Mouse (Mus musculus): ENCODE measurements around the gene Zswim8.

The Zswim8 gene

DNA sequence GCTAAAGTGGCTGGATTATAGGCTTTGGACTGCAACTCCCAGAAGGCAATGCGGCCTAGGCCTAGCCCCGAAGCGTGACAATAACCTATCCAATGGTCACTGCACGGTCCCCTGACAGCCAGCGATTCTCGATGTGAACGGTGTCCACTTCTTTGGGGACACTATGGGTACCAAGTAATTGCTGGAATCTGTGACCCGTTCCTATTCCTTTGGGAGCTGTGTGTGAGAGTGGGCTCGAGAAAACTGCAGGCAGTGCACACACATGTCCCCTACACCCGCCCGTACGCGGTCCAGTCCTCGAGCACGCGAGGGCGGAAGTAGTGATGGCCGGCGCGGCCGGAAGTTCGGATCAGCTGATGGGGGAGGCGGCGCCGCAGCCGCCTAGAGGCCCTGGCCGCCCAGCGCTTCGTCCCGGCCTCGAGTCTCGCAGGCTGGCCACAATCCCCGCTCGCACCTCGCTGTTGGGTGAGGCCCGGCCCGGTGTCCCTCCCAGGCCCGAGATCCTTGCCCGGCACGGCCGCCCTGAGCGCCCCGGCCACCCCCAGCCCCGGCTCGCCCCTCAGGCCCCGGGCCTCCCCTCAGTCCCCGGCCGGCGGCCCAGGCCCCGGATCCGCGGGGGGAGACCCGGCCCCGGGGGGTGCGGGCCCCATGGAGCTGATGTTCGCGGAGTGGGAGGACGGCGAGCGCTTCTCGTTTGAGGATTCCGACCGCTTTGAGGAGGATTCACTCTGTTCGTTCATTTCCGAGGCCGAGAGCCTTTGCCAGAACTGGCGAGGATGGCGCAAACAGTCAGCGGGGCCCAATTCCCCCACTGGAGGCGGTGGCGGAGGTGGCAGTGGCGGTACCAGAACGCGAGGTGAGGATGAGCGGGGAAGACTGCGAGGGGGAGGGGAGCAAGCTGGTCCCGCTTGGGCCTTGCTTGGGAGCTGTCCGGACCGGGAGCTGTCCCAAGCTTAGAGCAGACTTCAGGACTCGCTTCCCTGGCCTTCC, at the start of gene Zswim8:
Gene Zswim8, plus strand, starts transcription at position 352 of the 990 bp plus-strand sequence.
- peak; percentile 83 to 88 for DNase-seq (ENCODE audit: low spot score in 2 of 2)

- no peak for DNase-seq (ENCODE audit: low spot score in 2 of 2)
These were observed 49.0 kb upstream of the Zswim8 start for GRCm38 (mm10) chr14:20658326-20658725.

DNA sequence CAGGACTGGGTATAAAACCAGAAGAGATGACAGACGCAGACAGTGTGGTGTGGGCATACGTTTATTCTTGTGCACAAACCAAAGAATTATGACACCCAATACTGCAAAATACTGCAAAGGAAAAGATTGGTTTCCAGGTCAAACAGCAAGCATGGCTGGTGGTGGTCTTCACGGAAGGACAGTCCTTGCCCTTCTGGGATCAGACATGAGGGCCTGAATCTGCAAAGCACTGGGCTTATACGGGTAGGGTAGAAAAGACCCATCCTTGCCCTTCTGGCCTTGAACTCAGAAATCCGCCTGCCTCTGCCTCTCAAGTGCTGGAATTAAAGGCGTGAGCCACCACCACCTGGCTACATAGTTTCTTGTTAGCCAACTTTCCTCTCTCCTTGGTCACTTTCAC, 48.5 kb upstream of the Zswim8 start:
- DNase-seq (ENCODE audit: low spot score in 2 of 2) = no peak

GRCm38 (mm10) chr14:20659687-20660086, 47.7 kb upstream of the Zswim8 start:
- no peak for DNase-seq (ENCODE audit: low spot score in 2 of 2)

DNA sequence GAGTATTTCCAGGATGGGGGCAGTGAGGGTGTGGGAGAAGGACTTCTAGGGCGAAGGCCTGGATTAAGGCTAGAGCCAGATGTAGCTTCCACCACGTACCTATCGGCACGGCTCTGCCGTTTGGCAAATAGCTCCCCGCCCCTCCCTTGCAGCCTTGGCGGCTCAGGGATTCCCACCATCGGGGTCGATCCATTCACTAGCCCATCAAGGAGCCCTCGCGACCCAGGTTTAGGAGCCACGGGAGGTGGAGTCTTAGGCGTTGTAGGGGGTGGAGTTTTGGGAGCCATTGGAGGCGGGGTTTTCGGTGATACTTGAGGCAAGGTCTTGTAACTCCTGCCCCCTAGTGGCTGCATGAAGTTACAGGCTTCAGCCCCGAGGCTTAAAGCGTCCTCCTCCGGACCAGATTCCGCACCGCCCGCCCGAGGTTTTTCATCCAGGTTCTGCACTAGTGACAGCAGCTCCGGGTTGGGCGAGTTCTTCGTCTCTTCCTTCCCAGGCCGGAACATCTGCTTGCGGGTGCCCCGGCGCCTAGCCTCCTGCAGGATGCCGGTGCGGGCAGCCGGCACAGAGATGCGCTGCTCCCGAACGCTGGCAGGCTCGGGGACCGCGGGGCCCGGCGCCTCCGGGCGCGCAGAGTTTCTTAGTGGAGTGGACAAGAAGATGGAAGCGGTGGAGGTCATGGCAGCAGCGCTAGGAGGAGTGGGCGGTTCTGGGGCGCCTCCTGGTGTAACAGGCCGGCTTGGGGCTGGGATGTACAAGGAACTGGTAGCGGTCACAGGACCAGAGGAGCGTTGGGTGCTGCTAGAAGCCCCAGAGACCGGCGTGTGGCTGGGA, 46.3 kb upstream of the Zswim8 start:
- DNase-seq (ENCODE audit: low spot score in 2 of 2) = peak; percentile 87 to 93

GRCm38 (mm10) chr14:20661661-20662331, 45.6 kb upstream of the Zswim8 start:
- no peak for DNase-seq (ENCODE audit: low spot score in 2 of 2)

GRCm38 (mm10) chr14:20662740-20663139, 44.6 kb upstream of the Zswim8 start:
- DNase-seq (ENCODE audit: low spot score in 2 of 2) = no peak

- no peak for DNase-seq (ENCODE audit: low spot score in 2 of 2)
These were observed 43.8 kb upstream of the Zswim8 start for GRCm38 (mm10) chr14:20663601-20664000.

DNA sequence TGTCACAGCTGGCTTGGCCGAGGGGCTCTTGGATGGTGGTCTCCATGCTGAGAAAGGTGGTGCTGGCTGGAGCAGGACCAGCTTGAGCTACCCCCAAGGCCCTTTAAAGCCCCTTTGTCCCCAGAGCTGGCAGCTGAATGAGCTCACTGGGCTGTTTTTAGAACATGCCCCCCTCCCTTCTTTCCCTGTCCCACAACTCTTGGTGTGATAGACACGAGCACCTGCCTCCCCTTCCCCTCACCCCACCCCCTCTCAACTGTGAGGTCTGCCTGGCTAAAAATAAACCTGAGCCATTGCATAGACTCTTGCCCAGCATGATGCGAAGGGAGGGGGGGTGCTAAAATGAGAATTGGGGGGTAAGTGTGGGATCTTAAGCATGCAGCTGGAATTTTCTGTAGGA, 42.9 kb upstream of the Zswim8 start:
- no peak for DNase-seq (ENCODE audit: low spot score in 2 of 2)

- DNase-seq (ENCODE audit: low spot score in 2 of 2) = no peak
These were observed 39.9 kb upstream of the Zswim8 start for GRCm38 (mm10) chr14:20667469-20667868.

GRCm38 (mm10) chr14:20668154-20668810, 39.1 kb upstream of the Zswim8 start, which contains the start of gene Synpo2l:
Gene Synpo2l (minus strand): TSS chr14:20668354.
- no peak for DNase-seq (ENCODE audit: low spot score in 2 of 2)

GRCm38 (mm10) chr14:20672990-20673389, 34.4 kb upstream of the Zswim8 start:
- DNase-seq (ENCODE audit: low spot score in 2 of 2) = peak in 1 of 2 experiments; percentile 71

DNA sequence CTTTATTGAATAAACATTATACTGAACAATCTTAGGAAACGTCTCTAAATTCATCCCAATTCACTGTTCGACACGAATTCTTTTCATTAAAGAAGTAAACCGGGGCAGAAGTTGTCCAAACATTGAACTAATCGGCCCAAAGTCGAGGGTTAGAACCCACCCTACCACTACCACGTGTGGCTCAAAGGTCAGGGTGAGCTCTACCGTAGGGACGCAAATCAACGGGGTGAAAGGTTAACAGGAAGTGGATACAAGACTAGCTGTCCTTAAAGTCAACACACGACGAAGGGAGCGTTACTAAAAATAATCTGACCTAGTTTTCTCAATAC, 33.7 kb upstream of the Zswim8 start:
- DNase-seq (ENCODE audit: low spot score in 2 of 2) = peak; percentile 27 to 43

DNA sequence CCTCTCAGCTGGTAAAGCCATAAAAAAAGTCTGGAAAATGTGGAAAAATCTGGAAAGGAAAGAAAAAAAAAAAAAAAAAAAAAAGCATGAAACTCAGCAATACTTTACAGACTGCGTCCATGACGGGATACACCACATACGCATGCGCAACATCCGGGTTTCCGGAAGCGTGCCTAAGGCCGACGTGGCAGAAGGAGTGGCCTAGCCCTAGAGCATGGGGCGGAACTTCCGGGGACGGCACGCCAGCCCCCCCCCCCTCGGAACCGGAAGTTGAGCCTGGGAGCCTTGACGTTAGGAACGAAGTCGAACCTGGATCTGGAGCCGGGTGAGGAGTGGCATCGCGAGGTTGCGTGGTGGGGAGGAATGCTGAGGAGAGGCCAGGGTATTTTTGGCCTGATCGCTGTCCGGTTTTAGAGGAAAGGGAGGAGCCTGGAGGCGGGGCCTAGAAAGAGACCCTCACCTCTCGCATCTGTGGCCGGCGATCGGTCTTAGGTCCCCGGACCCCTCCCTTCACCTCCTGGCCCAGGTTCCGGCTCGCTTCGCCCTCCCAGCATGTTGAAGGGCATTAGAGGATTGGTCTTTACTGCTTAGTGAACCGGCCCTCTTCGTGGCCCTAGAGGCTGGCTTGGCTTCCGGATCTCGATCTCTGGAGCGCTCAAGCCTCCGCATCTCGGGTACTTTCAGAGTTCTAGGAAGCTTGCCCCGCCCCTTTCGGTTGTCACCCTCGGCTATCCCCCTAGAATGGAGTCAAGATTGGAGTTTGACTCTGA, 33.1 kb upstream of the Zswim8 start, which contains the start of gene Sec24c:
Gene Sec24c, plus strand, starts transcription at position 245 of the 770 bp plus-strand sequence.
- peak; percentile 93 to 99 for DNase-seq (ENCODE audit: low spot score in 2 of 2)

DNA sequence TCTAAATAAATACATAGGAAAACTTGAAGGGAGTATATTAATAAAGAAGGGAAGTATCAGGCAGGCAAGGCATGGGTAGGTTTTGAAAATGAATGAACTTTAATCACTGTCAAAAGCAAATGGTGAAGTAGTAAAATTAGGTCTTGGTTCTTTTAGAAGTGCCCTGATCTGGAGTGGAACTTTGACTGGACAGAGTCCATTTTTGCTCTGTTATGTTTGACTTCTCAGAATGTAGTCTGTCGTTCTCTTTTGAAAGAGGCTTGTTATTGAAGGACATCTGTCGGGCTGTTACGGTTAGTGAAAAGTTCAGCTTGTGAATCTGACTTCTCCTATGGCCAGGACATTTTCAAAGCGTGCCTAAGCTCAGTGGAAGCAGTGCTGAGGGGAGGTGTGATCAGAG, 29.4 kb upstream of the Zswim8 start:
- DNase-seq (ENCODE audit: low spot score in 2 of 2) = no peak

GRCm38 (mm10) chr14:20681742-20682141, 25.6 kb upstream of the Zswim8 start:
- DNase-seq (ENCODE audit: low spot score in 2 of 2) = no peak

DNA sequence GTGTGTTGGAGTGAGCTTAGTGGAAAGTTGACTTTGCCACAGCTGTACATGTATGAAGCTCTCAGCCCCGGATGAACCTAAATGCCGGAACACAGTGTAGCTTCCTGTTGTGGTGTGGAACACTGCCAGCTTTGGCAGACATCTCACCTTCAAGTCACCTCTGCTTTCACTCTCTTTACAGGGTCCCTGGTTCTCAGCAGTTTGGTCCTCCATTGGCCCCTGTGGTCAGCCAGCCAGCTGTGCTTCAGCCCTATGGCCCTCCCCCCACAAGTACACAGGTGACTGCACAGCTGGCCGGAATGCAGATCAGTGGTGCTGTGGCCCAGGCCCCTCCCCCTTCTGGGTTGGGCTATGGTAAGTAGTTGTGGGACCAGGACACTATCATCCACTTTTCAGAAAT, 24.9 kb upstream of the Zswim8 start:
- DNase-seq (ENCODE audit: low spot score in 2 of 2) = peak in 1 of 2 experiments; percentile 60

- DNase-seq (ENCODE audit: low spot score in 2 of 2) = no peak
These were observed 20.8 kb upstream of the Zswim8 start for GRCm38 (mm10) chr14:20686576-20686975.

DNA sequence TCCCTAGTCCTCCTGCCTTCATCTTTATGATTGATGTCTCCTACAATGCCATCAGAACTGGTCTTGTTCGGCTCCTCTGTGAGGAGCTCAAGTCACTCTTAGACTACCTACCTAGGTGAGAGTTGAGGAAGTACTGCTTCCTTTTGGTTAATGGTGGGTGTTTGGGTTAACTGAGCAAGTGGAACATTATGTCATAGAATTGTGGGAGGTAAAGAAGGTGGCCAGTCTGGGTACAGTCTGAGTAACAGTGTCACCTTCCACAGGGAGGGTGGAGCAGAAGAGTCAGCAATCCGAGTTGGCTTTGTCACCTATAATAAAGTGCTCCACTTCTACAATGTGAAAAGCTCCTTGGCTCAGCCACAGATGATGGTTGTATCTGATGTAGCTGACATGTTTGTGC, 18.3 kb upstream of the Zswim8 start:
- DNase-seq (ENCODE audit: low spot score in 2 of 2) = no peak

GRCm38 (mm10) chr14:20691772-20692171, 15.6 kb upstream of the Zswim8 start:
- no peak for DNase-seq (ENCODE audit: low spot score in 2 of 2)

All from spleen, postnatal 10 days (tissue).